Mouse (Mus musculus) stomach, embryonic 14.5 days (tissue): ENCODE data around the gene Fam171a2. TPM values are rescaled to one million over a fixed set of nuclear protein-coding genes. Genes with fewer than 3 reads are reported as not detected.
"Not testable (repeated sequence)": the region's sequence is repeated elsewhere in the genome, so short reads cannot be mapped to it uniquely, and the experiment has no call there.

Experiments used
- ATAC-seq: fragments of 200-750 bp; cut with Nextera tagmentation; 2 replicates; pipeline ENCODE4 v1.8.0; 2017; ENCODE audit warnings: low read depth, moderate TSS enrichment; ENCODE audit not compliant: insufficient number of reproducible peaks, insufficient read depth, low FRiP score
- H3K27ac ChIP-seq: fragments of 300-500 bp; sonication (generic); 2 replicates; pipeline ENCODE4 v1.5.1; 2014; ENCODE audit warnings: mild to moderate bottlenecking, low read length, moderate library complexity, mixed read lengths
- H3K27me3 ChIP-seq: fragments of 300-500 bp; sonication (generic); 2 replicates; pipeline ENCODE4 v1.6.1; 2014; ENCODE audit warnings: low read length, control low read depth, mixed read lengths; ENCODE audit not compliant: control insufficient read depth, insufficient read depth
- H3K36me3 ChIP-seq: fragments of 300-500 bp; sonication (generic); 2 replicates; pipeline ENCODE4 v1.6.1; 2014; ENCODE audit warnings: mild to moderate bottlenecking, control low read depth, low read length, moderate library complexity, mixed read lengths; ENCODE audit not compliant: control insufficient read depth, insufficient read depth
- H3K4me1 ChIP-seq: fragments of 300-500 bp; sonication (generic); 2 replicates; pipeline ENCODE4 v1.6.1; 2014; ENCODE audit warnings: low read length, control low read depth, mixed read lengths; ENCODE audit not compliant: control insufficient read depth, insufficient read depth
- H3K4me2 ChIP-seq: fragments of 300-500 bp; sonication (generic); replicated peaks from 2 replicates; pipeline ENCODE4 v1.6.1; 2014; ENCODE audit warnings: low read depth, low read length, control low read depth
- H3K4me3 ChIP-seq: fragments of 300-500 bp; sonication (generic); 2 replicates; pipeline ENCODE4 v1.5.1; 2014; ENCODE audit warnings: low read depth, low read length, control low read depth
- H3K9ac ChIP-seq: fragments of 300-500 bp; sonication (generic); replicated peaks from 2 replicates; pipeline ENCODE4 v1.6.1; 2014; ENCODE audit warnings: low read depth, mild to moderate bottlenecking, control low read depth, low read length, moderate library complexity, mixed read lengths
- H3K9me3 ChIP-seq: fragments of 300-500 bp; sonication (generic); 2 replicates; pipeline ENCODE4 v1.6.1; 2016; ENCODE audit warnings: low read depth, low read length, control low read depth; ENCODE audit not compliant: control insufficient read depth
- WGBS: fragments of 180-500 bp; shearing (Covaris S2); extraction: QIAGEN DNeasy Blood & Tissue Kit; methylation state at CpG from one replicate; pipeline ENCODE4 v1.1.7; 2014; 5-methylcytosine and 5-hydroxymethylcytosine counted together
- microRNA-seq: library from miRNA; unstranded; fragments of <30 nt; microRNA quantifications from one replicate; pipeline ENCODE4, GENCODE M21; 2016
- polyA plus RNA-seq: library from polyadenylated mRNA; unstranded; fragments of >200 nt; fragmentation: Nextera tagmentation; extraction: Ambion mirVana; gene quantifications from 2 replicates; pipeline ENCODE4 v1.2.1, GENCODE M21; 2014

The Fam171a2 gene
- polyA plus RNA-seq, 1 experiment from 2014 or later = 8.0 TPM

DNA sequence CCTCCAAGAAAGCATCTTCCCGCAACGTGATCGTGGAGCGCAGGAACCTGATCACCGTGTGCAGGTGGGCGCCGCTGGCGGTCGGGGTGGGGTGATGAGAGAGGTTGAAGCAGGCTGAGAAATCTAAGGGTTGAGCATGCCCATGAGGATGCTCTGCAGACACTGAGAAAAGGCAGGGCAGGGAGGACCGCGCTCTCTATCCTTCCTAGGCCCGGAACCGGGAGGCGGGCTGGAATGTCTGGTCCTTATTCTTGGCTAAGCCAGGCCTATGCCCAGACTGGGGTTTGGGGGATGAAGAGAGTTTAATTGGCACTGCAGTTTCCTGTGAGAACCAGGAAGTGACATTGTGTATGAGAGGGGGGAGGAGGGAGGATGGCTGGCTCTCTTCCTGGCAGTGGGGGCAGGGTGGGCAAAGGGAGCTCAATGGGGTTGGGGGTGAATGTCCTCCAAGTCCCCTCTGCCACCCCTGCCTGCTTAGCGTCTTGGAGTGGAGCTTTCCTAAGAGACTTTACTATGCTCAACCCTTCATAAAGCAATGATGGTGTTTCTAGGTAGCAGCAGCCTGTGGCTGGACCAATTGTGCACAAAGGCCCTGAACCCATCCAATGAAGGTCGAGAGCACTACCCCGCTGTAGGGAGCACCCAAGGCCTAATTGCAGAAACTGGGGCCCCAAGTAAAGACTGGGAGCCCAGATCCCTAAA lies 53.6 kb downstream of the Fam171a2 start:
- WGBS = 10% methylated on average over 17 of the region's 17 CpGs
- peak overlapping the region; percentile 26 for H3K4me3 ChIP-seq
- 0 out of 2 replicates have a peak, but pooled peaks have one; percentile 3 for ATAC-seq

DNA sequence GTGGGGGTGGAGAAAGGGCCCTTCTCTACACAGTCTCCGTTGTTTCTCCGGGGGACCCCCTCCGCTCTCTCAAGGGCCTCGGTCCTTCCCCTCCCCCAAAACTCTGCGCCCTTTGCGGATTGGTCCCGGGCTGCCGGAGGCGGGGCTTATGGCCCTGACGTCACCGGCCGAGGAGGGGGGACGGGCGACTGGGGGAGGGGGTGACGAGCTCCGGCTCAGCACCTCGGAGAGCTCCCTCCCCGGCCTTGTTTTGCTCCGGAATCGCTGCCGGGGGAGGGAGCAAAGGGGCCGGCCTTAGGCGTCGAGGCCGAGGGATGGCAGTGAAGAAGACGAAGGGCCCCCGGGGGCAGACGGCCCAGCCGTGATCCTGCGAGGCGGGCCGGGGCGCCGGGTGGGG lies 54.2 kb downstream of the Fam171a2 start, which contains the start of gene Rundc3a:
TSS of gene Rundc3a (plus strand) at position 166 of the 397 bp plus-strand sequence.
- Histone ChIP-seq H3K4me3 (peak within 1 kb of the TSS; percentile 26), H3K9me3 (no peaks in the 10 kb centered on the region), H3K27ac (no peak within 1 kb of the TSS), H3K4me1 (peaks cover 9% of the 10 kb centered on the region; the same call in 1 of the 2 replicates), H3K36me3 (no peaks in the 10 kb centered on the region), H3K27me3 (0 out of 2 replicates have a peak, but pooled peaks cover 4% of the 10 kb centered on the region), H3K4me2 (peak within 1 kb of the TSS; percentile 77), H3K9ac (no peak within 1 kb of the TSS)
- WGBS = under 1% methylated on average over 34 of the region's 34 CpGs
- ATAC-seq = peak; percentile 68; the same call in 1 of the 2 replicates

More for the DNA sequence above, 53.6 kb downstream of the Fam171a2 start:
- H3K27ac ChIP-seq = no peak overlapping the region
- no peaks in the 10 kb centered on the region for H3K9me3 ChIP-seq
- peaks cover 4% of the 10 kb centered on the region; the same call in 1 of the 2 replicates for H3K27me3 ChIP-seq
- H3K36me3 ChIP-seq = no peaks in the 10 kb centered on the region
- H3K4me2 ChIP-seq = peak overlapping the region; percentile 77
- no peak overlapping the region for H3K9ac ChIP-seq
- H3K4me1 ChIP-seq = peaks cover 9% of the 10 kb centered on the region; the same call in 1 of the 2 replicates

DNA sequence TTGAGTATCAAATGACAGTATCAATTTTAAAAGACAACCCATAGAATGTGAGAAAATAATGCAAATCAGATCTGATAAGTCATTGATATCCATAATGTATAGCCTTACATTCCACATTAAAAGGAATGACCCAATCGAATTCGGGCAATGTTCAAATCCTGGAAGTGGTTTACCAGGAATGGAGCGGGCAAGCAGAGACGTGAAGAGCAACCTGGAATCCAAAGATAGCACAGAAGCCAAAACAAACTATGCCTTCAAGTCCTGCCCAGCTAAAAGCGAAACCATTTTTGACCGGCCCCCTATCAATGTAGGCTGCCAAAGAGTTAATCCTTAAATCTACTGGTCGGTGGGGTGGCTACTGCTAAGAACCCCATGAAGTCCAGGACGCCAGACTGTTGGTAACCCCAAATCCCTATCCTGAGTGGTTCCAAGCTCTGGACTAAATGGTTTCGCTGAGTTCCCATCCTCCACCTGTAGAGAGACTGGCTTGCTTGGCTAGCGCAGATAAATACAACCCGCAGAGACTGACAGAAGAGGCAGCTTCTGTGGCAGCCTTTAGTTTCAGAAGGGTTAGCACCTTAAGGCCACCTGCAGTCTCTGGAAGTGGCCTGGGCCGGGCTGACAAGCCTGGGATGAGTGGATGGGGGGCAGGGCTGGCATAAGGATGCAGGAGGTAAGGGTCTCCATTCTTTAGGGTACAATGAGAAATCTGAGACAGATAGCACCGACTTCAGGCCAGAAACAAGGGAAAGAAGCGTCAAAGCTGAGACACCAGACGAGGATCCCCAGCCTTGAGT lies 54.8 kb downstream of the Fam171a2 start:
- peak; percentile 30; the same call in 1 of the 2 replicates for ATAC-seq
- H3K36me3 ChIP-seq = no peaks in the 10 kb centered on the region
- peaks cover 9% of the 10 kb centered on the region; the same call in 1 of the 2 replicates for H3K4me1 ChIP-seq
- H3K27me3 ChIP-seq = no peaks in the 10 kb centered on the region
- no peak overlapping the region for H3K27ac ChIP-seq
- peak overlapping the region; percentile 26 for H3K4me3 ChIP-seq
- no peak overlapping the region for H3K9ac ChIP-seq
- H3K4me2 ChIP-seq = peak overlapping the region; percentile 77
- 18% methylated on average over 15 of the region's 15 CpGs for WGBS
- no peaks in the 10 kb centered on the region for H3K9me3 ChIP-seq

DNA sequence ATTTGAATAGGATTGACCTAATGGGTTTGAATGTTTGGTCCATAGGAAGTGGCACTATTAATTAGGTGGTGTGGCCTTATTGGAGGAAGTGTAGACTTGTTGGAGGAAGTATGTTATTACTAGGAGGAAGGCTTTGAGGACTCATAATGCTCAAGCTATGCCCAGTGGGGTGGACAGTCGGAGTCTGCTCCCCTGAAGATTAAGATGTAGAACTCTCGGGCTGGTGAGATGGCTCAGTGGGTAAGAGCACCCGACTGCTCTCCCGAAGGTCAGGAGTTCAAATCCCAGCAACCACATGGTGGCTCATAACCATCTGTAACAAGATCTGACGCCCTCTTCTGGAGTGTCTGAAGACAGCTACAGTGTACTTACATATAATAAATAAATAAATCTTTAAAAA lies 58.0 kb downstream of the Fam171a2 start:
- 89% methylated on average over 4 of the region's 5 CpGs for WGBS
- H3K4me3 ChIP-seq, H3K4me1 ChIP-seq, H3K27ac ChIP-seq, H3K9me3 ChIP-seq, ATAC-seq, H3K27me3 ChIP-seq, H3K9ac ChIP-seq, H3K4me2 ChIP-seq, H3K36me3 ChIP-seq: not testable (repeated sequence)

Small RNAs within 50 kb of the gene (microRNA-seq; reads per million reads assigned to microRNA genes)
- not detected for gene Mir6930

Other genes starting within 250 kb of the Fam171a2 start
- gene Hdac5, start 217.5 kb downstream of the Fam171a2 start, polyA plus RNA-seq = 41.5 and 46.4 TPM in 2 replicates
- gene BC030867, start 198.8 kb downstream of the Fam171a2 start, polyA plus RNA-seq = 11.4 and 11.8 TPM in 2 replicates
- gene Asb16, start 178.9 kb downstream of the Fam171a2 start, polyA plus RNA-seq = not detected in 2 replicates
- 53.0 and 55.0 TPM in 2 replicates for gene Tmub2, start 162.8 kb downstream of the Fam171a2 start, polyA plus RNA-seq
- gene Atxn7l3, start 151.1 kb downstream of the Fam171a2 start, polyA plus RNA-seq = 18.7 and 19.0 TPM in 2 replicates
- 77.3 and 87.2 TPM in 2 replicates for gene Ubtf, start 127.9 kb downstream of the Fam171a2 start, polyA plus RNA-seq
- 4.2 and 4.6 TPM in 2 replicates for gene Slc4a1, start 81.5 kb downstream of the Fam171a2 start, polyA plus RNA-seq
- 7.9 and 9.7 TPM in 2 replicates for gene Rundc3a, start 54.3 kb downstream of the Fam171a2 start, polyA plus RNA-seq
- gene Slc25a39, start 39.7 kb downstream of the Fam171a2 start, polyA plus RNA-seq = 215 and 216 TPM in 2 replicates
- 112 and 122 TPM in 2 replicates for gene Grn, start 17.4 kb downstream of the Fam171a2 start, polyA plus RNA-seq
- 6.4 and 7.5 TPM in 2 replicates for gene Itga2b, start 22.4 kb upstream of the Fam171a2 start, polyA plus RNA-seq
- 55.4 and 64.7 TPM in 2 replicates for gene Gpatch8, start 108.7 kb upstream of the Fam171a2 start, polyA plus RNA-seq
- gene Gm11627, start 131.8 kb upstream of the Fam171a2 start, polyA plus RNA-seq = 15.9 and 18.9 TPM in 2 replicates
- 30.5 and 30.6 TPM in 2 replicates for gene Fzd2, start 156.7 kb upstream of the Fam171a2 start, polyA plus RNA-seq
- 0.80 and 1.2 TPM in 2 replicates for gene Meioc, start 216.0 kb upstream of the Fam171a2 start, polyA plus RNA-seq